Mouse (Mus musculus) embryonic fibroblast, embryonic 13.5 days (primary cell): ENCODE data around the gene Ptprf.

ENCODE experiments used
- CTCF ChIP-seq: IDR thresholded peaks from 2 replicates; pipeline ENCODE4 v1.5.1; 2011; ENCODE audit warnings: mild to moderate bottlenecking, control low read depth, low read length, moderate library complexity, borderline replicate concordance; ENCODE audit not compliant: insufficient read depth
- POLR2A ChIP-seq: IDR thresholded peaks from 2 replicates; pipeline ENCODE4 v1.6.1; 2011; ENCODE audit warnings: low read depth, mild to moderate bottlenecking, control low read depth, low read length, moderate library complexity

GRCm38 (mm10) chr4:118286202-118286601 lies 5.0 kb downstream of the Ptprf start:
- no peak for TF ChIP-seq CTCF
- no peak for TF ChIP-seq POLR2A
